Mouse (Mus musculus) forebrain, embryonic 15.5 days (tissue): ENCODE data around the gene Dph1. TPM values are rescaled to one million over a fixed set of nuclear protein-coding genes. Genes with fewer than 3 reads are reported as not detected.

ENCODE experiments used
- ATAC-seq: fragments of 200-750 bp; cut with Nextera tagmentation; replicated peaks from 2 replicates; pipeline ENCODE4 v1.8.0; 2017; ENCODE audit warnings: mild to moderate bottlenecking, moderate TSS enrichment, moderate library complexity
- H3K27ac ChIP-seq: fragments of 300-500 bp; sonication (generic); replicated peaks from 2 replicates; pipeline ENCODE4 v1.5.1; 2015; ENCODE audit warnings: mild to moderate bottlenecking, inconsistent platforms
- H3K27me3 ChIP-seq: fragments of 300-500 bp; sonication (generic); 2 replicates; pipeline ENCODE4 v1.6.1; 2015; ENCODE audit warnings: inconsistent platforms
- H3K36me3 ChIP-seq: fragments of 300-500 bp; sonication (generic); 2 replicates; pipeline ENCODE4 v1.6.1; 2015; ENCODE audit warnings: mild to moderate bottlenecking, inconsistent platforms
- H3K4me1 ChIP-seq: fragments of 300-500 bp; sonication (generic); 2 replicates; pipeline ENCODE4 v1.6.1; 2015; ENCODE audit warnings: inconsistent platforms
- H3K4me2 ChIP-seq: fragments of 300-500 bp; sonication (generic); replicated peaks from 2 replicates; pipeline ENCODE4 v1.6.1; 2015; ENCODE audit warnings: mild to moderate bottlenecking, inconsistent platforms
- H3K4me3 ChIP-seq: fragments of 300-500 bp; sonication (generic); 2 replicates; pipeline ENCODE4 v1.5.1; 2015; ENCODE audit warnings: mild to moderate bottlenecking, inconsistent platforms
- H3K9ac ChIP-seq: fragments of 300-500 bp; sonication (generic); replicated peaks from 2 replicates; pipeline ENCODE4 v1.6.1; 2015; ENCODE audit warnings: mild to moderate bottlenecking, inconsistent platforms
- H3K9me3 ChIP-seq: fragments of 300-500 bp; sonication (generic); 2 replicates; pipeline ENCODE4 v1.6.1; 2016; ENCODE audit warnings: inconsistent platforms
- WGBS: fragments of 180-500 bp; shearing (Covaris S2); methylation state at CpG from one replicate; pipeline ENCODE4 v1.1.7; 2015; ENCODE audit warnings: mixed read lengths; 5-methylcytosine and 5-hydroxymethylcytosine counted together
- polyA plus RNA-seq: library from polyadenylated mRNA; unstranded; fragments of >200 nt; fragmentation: Nextera tagmentation; extraction: Ambion mirVana; gene quantifications from 2 replicates; pipeline ENCODE4 v1.2.1, GENCODE M21; 2015

The Dph1 gene
- polyA plus RNA-seq, 1 experiment from 2014 or later: 16.2 TPM

GRCm38 (mm10) chr11:75150346-75150745 is 40.7 kb downstream of the Dph1 start:
- ATAC-seq: no peak
- H3K36me3 ChIP-seq: peaks cover 6% of the 10 kb centered on the region; the same call in 1 of the 2 replicates
- H3K27ac ChIP-seq: no peak overlapping the region
- 87% methylated on average over 1 of the region's 1 CpGs for WGBS
- H3K4me1 ChIP-seq: peaks cover 7% of the 10 kb centered on the region
- no peak overlapping the region for H3K4me3 ChIP-seq
- H3K9ac ChIP-seq: no peak overlapping the region
- H3K27me3 ChIP-seq: no peaks in the 10 kb centered on the region
- H3K4me2 ChIP-seq: no peak overlapping the region
- no peaks in the 10 kb centered on the region for H3K9me3 ChIP-seq

GRCm38 (mm10) chr11:75148332-75149035 is 42.6 kb downstream of the Dph1 start:
- Histone ChIP-seq H3K27me3 (no peaks in the 10 kb centered on the region), H3K36me3 (peaks cover 22% of the 10 kb centered on the region), H3K9ac (no peak overlapping the region), H3K4me1 (peaks cover 7% of the 10 kb centered on the region), H3K27ac (0 out of 2 replicates have a peak overlapping the region, but pooled peaks have one; percentile 62), H3K4me2 (no peak overlapping the region), H3K9me3 (no peaks in the 10 kb centered on the region), H3K4me3 (no peak overlapping the region)
- no peak for ATAC-seq
- 90% methylated on average over 10 of the region's 11 CpGs for WGBS

- H3K4me3 ChIP-seq: no peak overlapping the region
- H3K9me3 ChIP-seq: no peaks in the 10 kb centered on the region
- 65% methylated on average over 3 of the region's 3 CpGs for WGBS
- H3K4me2 ChIP-seq: no peak overlapping the region
- H3K4me1 ChIP-seq: peaks cover 7% of the 10 kb centered on the region
- peak overlapping the region; percentile 62 for H3K27ac ChIP-seq
- peaks cover 29% of the 10 kb centered on the region for H3K36me3 ChIP-seq
- H3K9ac ChIP-seq: no peak overlapping the region
- no peak for ATAC-seq
- H3K27me3 ChIP-seq: no peaks in the 10 kb centered on the region
Measured at GRCm38 (mm10) chr11:75147846-75148168, 43.2 kb downstream of the Dph1 start.

GRCm38 (mm10) chr11:75147106-75147845 is 43.8 kb downstream of the Dph1 start:
- Histone ChIP-seq H3K36me3 (peaks cover 30% of the 10 kb centered on the region), H3K4me2 (no peak overlapping the region), H3K4me1 (peaks cover 7% of the 10 kb centered on the region), H3K27ac (peak overlapping the region; percentile 62), H3K27me3 (no peaks in the 10 kb centered on the region), H3K4me3 (no peak overlapping the region), H3K9me3 (no peaks in the 10 kb centered on the region), H3K9ac (no peak overlapping the region)
- WGBS: 31% methylated on average over 11 of the region's 11 CpGs
- ATAC-seq: peak; percentile 57; the same call in 1 of the 2 replicates

GRCm38 (mm10) chr11:75145841-75146240 is 45.2 kb downstream of the Dph1 start:
- ATAC-seq: no peak
- Histone ChIP-seq H3K9ac (no peak overlapping the region), H3K36me3 (peaks cover 35% of the 10 kb centered on the region), H3K9me3 (no peaks in the 10 kb centered on the region), H3K27ac (no peak overlapping the region), H3K4me1 (peaks cover 7% of the 10 kb centered on the region), H3K27me3 (no peaks in the 10 kb centered on the region), H3K4me3 (no peak overlapping the region), H3K4me2 (no peak overlapping the region)
- 92% methylated on average over 2 of the region's 2 CpGs for WGBS

- no peak overlapping the region for H3K4me2 ChIP-seq
- peaks cover 29% of the 10 kb centered on the region for H3K36me3 ChIP-seq
- no peak overlapping the region for H3K9ac ChIP-seq
- H3K27ac ChIP-seq: no peak overlapping the region
- H3K4me3 ChIP-seq: no peak overlapping the region
- H3K27me3 ChIP-seq: no peaks in the 10 kb centered on the region
- 92% methylated on average over 4 of the region's 4 CpGs for WGBS
- peaks cover 7% of the 10 kb centered on the region for H3K4me1 ChIP-seq
- H3K9me3 ChIP-seq: no peaks in the 10 kb centered on the region
- ATAC-seq: no peak
Measured at GRCm38 (mm10) chr11:75142749-75143148, 48.3 kb downstream of the Dph1 start.

GRCm38 (mm10) chr11:75141913-75142312 is 49.1 kb downstream of the Dph1 start:
- H3K27ac ChIP-seq: no peak overlapping the region
- no peak overlapping the region for H3K4me2 ChIP-seq
- peaks cover 3% of the 10 kb centered on the region for H3K4me1 ChIP-seq
- no peak for ATAC-seq
- no peaks in the 10 kb centered on the region for H3K27me3 ChIP-seq
- peaks cover 29% of the 10 kb centered on the region for H3K36me3 ChIP-seq
- no peak overlapping the region for H3K4me3 ChIP-seq
- 100% methylated on average over 1 of the region's 1 CpGs for WGBS
- H3K9me3 ChIP-seq: no peaks in the 10 kb centered on the region
- no peak overlapping the region for H3K9ac ChIP-seq

GRCm38 (mm10) chr11:75141038-75141437 is 50.0 kb downstream of the Dph1 start:
- no peak overlapping the region for H3K27ac ChIP-seq
- no peaks in the 10 kb centered on the region for H3K27me3 ChIP-seq
- WGBS: 79% methylated on average over 3 of the region's 3 CpGs
- no peak overlapping the region for H3K9ac ChIP-seq
- peaks cover 29% of the 10 kb centered on the region for H3K36me3 ChIP-seq
- no peak for ATAC-seq
- H3K4me3 ChIP-seq: no peak overlapping the region
- no peak overlapping the region for H3K4me2 ChIP-seq
- H3K4me1 ChIP-seq: no peaks in the 10 kb centered on the region
- H3K9me3 ChIP-seq: no peaks in the 10 kb centered on the region

GRCm38 (mm10) chr11:75140431-75140830 is 50.6 kb downstream of the Dph1 start:
- H3K36me3 ChIP-seq: peaks cover 29% of the 10 kb centered on the region
- no peak overlapping the region for H3K27ac ChIP-seq
- WGBS: 91% methylated on average over 5 of the region's 5 CpGs

GRCm38 (mm10) chr11:75139122-75139963 is 51.7 kb downstream of the Dph1 start:
- no peak overlapping the region for H3K9ac ChIP-seq
- H3K4me1 ChIP-seq: peaks cover 11% of the 10 kb centered on the region
- no peaks in the 10 kb centered on the region for H3K9me3 ChIP-seq
- H3K36me3 ChIP-seq: peaks cover 21% of the 10 kb centered on the region
- H3K27me3 ChIP-seq: no peaks in the 10 kb centered on the region
- WGBS: 73% methylated on average over 11 of the region's 11 CpGs
- H3K4me3 ChIP-seq: no peak overlapping the region
- H3K4me2 ChIP-seq: no peak overlapping the region
- H3K27ac ChIP-seq: peak overlapping the region; percentile 38; the same call in 1 of the 2 replicates
- no peak for ATAC-seq

More at GRCm38 (mm10) chr11:75140431-75140830, 50.6 kb downstream of the Dph1 start:
- no peak overlapping the region for H3K4me2 ChIP-seq
- no peaks in the 10 kb centered on the region for H3K9me3 ChIP-seq
- no peaks in the 10 kb centered on the region for H3K27me3 ChIP-seq
- no peak overlapping the region for H3K4me3 ChIP-seq
- H3K9ac ChIP-seq: no peak overlapping the region
- no peak for ATAC-seq
- H3K4me1 ChIP-seq: no peaks in the 10 kb centered on the region

GRCm38 (mm10) chr11:75136666-75137398 is 54.2 kb downstream of the Dph1 start:
- Histone ChIP-seq H3K9ac (no peak overlapping the region), H3K9me3 (no peaks in the 10 kb centered on the region), H3K4me3 (no peak overlapping the region), H3K27ac (no peak overlapping the region), H3K4me1 (peaks cover 36% of the 10 kb centered on the region), H3K36me3 (0 out of 2 replicates have a peak, but pooled peaks cover 5% of the 10 kb centered on the region), H3K4me2 (no peak overlapping the region), H3K27me3 (no peaks in the 10 kb centered on the region)
- no peak for ATAC-seq
- WGBS: 68% methylated on average over 5 of the region's 5 CpGs
